Mouse (Mus musculus) lung, postnatal 36 days (tissue): Measurements from ENCODE around the gene Tent4b.
A peak's percentile ranks its signal among the peaks of the same experiment; 100 is the strongest.

Source experiments
- DNase-seq: peaks from one replicate; pipeline ENCODE4 v3.0.0; 2022; ENCODE audit warnings: mixed read lengths

Tent4b gene

GRCm38 (mm10) chr8:88280904-88281303, 81.9 kb downstream of the Tent4b start:
- no peak for DNase-seq

DNA sequence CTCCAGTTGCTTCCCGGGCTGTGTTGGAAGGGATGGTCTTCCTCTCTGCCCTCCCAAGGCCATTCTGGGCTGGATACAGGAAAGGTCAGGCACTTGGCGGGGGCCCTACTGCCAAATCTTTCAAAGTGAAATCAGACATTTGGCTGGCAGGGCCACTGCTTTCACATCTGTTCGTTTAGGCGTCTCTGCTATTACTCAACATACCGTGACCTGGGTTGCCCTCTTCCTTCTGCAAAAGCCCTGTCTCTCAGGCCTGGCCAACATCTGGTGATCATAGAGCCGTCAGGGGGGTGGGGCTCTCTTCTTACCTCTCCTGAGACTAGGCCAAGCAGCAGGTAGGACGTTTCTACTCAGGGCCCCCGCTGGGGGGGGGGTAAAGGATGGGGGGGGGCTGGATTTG, 83.7 kb downstream of the Tent4b start:
- peak; percentile 92 for DNase-seq

GRCm38 (mm10) chr8:88283243-88284115, 84.5 kb downstream of the Tent4b start:
- DNase-seq, result no peak

DNA sequence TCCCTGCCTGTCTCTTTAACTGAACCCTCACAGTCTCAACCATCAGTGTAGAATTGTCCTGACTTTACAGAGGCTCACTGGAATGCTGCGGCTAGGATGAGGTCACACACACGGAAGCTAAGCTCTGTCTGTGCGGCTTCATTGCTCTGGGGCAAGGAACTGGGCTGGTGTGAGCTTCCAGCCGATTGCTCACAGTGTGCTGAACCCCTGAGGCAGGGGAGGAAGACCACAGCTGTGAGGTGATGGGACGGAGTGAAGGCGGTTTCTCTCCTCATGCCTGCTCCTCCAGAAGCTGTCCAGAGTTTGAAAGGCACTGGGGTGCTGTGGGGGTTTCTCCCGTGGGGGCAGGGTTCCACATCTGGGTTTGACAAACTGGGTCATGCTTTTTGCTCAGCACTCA, 85.7 kb downstream of the Tent4b start:
- DNase-seq, result no peak

DNA sequence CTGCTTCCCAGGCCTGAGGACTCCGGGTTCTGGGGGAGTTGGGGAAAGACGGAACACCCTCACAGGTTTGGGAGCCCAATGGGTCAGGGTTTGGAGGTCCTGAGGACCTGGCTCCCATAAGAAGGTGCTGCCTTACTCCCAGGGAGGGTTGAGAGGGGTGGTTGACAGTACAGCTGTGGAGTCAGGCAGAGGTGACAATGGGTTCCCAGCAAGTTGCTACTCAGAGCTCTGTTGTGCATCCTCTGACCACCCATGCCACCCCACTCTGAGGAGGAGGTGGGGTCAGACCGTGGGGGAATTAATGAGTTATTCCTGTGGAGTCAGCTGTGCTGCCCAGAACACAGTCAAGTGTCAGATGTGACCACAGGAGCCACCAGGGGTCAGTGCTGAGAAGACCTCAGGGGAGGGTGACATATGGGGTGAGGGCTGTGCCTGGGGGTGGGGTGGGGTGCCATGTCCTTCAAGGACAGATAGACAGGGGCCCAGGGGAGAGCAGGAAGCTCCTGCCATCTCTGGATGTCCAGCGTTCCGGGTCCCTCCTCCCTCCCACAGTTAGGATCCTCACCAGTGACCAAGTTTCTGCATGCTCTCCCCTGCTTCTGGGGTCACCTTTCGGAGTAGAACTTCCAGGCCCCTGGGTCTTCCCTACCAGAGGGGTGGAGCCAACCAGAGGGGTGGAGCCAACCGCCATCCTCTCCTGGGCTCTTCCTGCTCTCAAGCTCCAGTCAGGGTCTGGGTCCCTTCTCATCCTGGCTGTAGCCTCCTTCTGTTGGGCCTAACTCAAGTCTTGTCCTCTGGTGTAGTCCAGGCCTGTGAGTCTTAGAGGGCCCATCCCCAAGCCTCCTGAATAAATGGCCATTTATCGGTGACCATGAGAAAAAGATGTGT, 86.7 kb downstream of the Tent4b start:
- DNase-seq, result peak; percentile 51

DNA sequence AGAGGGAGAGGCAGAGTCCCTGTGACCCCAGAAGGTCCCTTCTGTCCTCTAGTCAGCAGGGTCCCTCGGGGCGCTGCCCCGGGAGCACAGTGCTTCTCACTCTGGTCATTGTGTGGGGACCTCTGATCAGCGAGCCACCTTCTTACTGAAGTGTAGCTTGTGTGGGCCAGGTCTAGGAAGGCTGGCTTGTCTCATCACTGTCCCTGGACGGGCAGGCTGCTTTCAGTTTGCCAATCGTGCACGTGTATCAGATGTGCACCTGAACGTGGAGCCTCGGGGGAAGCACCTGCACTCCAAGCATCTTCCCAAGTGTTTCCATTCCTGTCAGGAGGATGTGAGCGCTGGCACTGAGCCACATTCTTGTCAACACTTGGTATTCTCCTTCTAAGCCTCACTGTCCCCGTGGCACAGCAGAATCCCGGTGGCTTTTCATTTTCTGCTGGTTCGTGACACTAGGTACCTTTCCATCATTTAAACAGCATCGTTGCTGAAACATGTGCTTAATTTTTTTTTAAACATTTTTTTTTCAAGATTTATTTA, 87.5 kb downstream of the Tent4b start:
- DNase-seq, result no peak

GRCm38 (mm10) chr8:88288622-88289242, 89.7 kb downstream of the Tent4b start:
- DNase-seq, result no peak

- DNase-seq, result no peak
Measured at GRCm38 (mm10) chr8:88289901-88290300, 90.9 kb downstream of the Tent4b start.

- DNase-seq, result no peak
Measured at GRCm38 (mm10) chr8:88290326-88291304, 91.6 kb downstream of the Tent4b start.

DNA sequence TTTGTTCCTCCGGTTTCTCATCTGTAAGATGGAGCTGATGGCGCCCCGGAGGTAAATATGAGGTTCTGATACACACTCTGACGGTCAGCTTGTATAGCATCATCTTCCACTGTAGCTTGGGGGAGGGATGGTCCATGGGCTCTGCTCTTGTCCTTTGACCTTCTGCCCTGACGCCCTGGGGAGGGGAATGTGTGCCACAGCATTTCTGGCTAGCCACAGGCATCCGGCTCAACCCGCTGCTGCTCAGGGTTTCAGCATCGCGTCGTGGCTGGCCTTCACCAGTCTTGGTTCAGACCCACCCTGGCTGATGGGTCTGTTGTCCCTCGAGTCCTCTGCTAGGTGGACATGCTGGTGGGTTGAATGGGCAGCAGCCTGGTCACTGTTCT, 92.3 kb downstream of the Tent4b start:
- no peak for DNase-seq

DNA sequence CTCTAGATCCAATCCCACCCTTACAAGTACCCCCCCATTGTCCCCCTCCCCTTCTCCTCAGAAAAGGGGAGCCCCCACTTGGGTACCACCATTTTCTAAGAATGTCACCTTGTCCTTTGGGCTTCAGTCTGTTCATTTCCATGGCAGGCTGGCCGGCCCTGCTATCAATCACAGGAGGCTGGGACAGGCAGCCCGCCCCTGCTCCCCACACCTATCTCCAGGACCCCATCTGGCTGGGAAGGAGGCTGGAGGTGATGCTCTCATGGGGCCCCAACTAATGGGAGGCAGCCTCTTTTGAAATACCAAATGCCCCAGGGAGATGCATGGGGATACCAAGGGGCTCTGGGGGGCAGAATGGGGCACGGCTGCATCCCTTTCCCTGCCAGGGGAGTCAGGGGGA, 93.9 kb downstream of the Tent4b start:
- DNase-seq, result no peak

DNA sequence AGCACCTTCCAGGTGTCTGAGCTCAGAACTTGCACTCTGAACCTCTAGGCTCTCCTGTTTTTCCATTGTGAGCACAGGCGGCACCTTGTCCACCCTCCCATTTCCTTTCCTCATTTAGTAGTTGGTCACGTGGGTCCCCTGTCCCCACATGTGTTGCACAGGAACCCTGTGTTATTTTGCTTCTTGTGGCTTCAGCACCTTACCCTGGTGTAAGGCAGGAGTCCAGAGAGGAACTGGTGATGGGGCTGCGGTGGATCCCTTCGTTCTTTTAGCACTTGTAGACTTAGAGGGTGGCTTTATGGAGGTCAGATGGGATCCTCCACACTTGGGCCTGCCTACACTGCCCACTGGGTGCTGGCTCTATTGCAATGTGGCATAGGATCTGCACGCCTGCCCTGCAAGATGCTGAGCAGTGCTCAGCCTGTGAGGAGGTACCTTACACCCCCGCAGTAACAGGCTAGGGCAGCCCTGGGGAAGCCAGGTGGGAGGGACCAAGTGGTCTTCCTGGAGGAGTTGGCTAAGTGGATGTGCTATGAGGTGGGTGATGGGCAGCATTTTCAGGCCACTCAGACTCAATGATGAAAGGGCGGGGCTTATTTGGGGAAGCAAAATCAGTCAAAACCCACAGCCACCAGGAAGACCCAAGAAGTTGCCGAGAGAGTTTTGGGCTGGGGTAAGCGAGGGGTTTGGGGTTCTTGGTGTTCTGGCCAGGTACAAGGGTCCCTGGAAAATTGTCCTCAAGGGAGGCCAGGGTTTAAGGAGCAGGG, 94.8 kb downstream of the Tent4b start:
- DNase-seq, result peak; percentile 76

- no peak for DNase-seq
Measured at GRCm38 (mm10) chr8:88294977-88295376, 96.0 kb downstream of the Tent4b start.

DNA sequence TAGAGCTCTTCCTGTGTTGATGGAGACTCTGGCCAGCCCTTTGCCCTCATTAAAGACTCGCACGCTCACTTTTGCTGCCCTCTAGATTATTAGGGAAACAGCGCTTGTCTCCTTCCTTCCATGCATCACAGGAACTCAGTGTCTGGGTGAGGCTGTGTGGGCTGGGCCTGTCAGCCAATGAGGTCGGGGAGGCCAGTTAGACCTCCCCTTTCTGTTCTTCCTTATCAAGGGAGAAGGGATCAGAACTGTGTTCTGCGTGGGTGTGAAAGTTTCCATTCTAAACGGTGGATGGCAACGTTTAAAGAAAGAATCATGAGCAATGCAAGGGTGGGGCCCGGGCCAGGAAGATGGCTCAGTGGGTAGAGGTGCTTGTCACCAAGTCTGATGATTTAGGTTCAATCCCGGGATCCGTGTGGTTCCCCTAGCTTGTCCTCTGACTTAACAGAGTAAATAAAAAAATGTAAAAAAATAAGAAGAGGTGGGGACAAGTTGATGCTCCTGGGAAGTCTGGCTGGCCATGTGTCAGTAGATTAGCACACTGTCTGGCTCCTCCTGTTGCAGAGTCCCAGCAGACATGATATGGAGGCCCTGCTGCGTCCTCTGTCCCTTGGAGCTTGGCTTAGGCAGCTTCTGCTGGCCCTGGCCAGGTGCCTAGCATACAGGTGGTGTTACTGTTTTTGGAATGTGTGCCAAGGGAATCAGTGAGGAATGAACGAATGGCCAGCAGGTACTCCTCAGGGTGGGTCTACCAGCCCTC, 99.1 kb downstream of the Tent4b start:
- DNase-seq, result peak; percentile 74

- no peak for DNase-seq
Measured at GRCm38 (mm10) chr8:88298733-88299103, 99.7 kb downstream of the Tent4b start.

- peak; percentile 52 for DNase-seq
Measured at GRCm38 (mm10) chr8:88299907-88300603, 101.0 kb downstream of the Tent4b start.

- no peak for DNase-seq
Measured at GRCm38 (mm10) chr8:88301589-88302437, 102.8 kb downstream of the Tent4b start.

GRCm38 (mm10) chr8:88305814-88306213, 106.8 kb downstream of the Tent4b start:
- peak; percentile 30 for DNase-seq

GRCm38 (mm10) chr8:88306511-88306910, 107.5 kb downstream of the Tent4b start:
- peak; percentile 73 for DNase-seq
